Mouse (Mus musculus): Measurements from ENCODE around the gene Snx29. TPM values are rescaled to one million over a fixed set of nuclear protein-coding genes. Genes with fewer than 3 reads are reported as not detected.

Gene Snx29
- polyA plus RNA-seq, 1 experiment: 27.7 TPM

DNA sequence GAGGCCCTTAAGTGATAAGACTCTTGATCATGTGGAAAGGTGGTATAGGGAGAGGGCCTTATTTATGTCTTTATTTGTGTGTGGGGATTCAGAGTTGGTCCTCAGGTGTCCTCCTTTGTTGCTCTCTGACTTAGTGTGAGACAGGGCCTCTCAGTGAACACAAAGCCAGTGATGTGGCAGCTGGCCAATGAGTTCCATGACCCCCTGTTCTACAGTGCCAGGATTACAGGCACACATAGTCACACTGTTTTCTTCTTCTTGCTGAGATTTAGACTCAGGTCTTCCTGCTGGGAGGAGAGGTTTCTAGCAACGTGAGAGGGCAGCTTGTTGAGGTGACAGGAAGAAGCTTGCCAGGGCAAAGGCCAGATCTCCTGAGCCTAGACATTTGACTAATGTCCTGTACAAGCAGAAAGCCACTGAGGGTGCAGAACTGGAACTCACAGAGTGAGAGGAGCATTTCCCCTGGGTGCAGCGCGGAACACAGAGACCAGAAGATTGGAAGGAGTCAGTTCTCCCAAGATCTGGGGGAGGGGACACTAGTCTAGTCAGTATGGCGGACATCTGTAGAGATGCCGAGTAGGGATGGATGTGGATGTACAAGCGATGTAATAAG, 151.3 kb downstream of the Snx29 start:
- Histone ChIP-seq H3K4me1 (ENCODE audit: control insufficient read depth, insufficient read depth, low read length) (peaks cover 40% of the 10 kb centered on the region), H3K27ac (ENCODE audit: insufficient read depth, low read depth, low read length) (no peak overlapping the region), H3K4me3 (ENCODE audit: insufficient read depth, low read length) (no peak overlapping the region)
- TF ChIP-seq POLR2A (IDR thresholded peaks at IDR 0.05; ENCODE audit: borderline replicate concordance, low read depth, low read length) (no peak), CTCF (IDR thresholded peaks at IDR 0.05; ENCODE audit: low read depth, low read length) (no peak)

DNA sequence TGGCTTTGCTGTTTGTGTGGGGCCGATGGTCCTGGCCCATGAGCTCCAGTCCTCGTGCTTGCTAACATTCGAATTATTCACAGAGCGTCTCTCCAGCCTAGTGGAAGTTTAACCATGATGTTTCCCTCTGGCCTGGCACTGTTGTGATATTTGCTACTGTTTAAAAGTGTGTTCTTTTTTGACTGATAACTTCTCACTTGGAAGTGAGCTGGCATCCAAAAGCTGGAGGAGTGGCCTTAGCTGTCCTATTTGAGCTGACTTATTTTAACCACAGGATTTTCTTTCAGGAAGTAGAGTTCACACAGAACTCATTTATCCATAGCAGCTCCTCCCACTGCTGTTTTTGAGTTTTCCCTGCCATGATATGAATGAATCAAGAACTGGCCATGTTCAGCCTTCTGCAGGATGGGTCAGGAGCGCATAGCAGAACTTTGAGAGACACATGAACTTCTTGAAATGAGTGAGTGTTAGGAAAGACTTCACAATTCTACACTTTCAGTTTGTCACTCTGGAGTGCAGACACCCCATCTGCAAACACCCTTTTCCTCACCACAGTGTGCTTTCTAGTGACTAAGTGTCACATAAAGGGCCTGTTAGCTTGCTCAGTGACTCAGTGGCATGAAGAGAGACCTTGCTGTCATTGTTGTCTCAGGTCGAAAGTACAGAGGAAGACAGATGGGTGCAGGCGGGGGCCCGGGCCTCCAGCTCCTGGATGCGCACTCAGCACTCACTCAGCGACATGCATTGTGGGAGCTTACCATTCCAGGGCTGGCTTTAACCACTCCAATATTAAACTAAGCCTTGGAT, 152.6 kb downstream of the Snx29 start:
- H3K4me3 ChIP-seq (ENCODE audit: insufficient read depth, low read length): no peak overlapping the region
- H3K4me1 ChIP-seq (ENCODE audit: control insufficient read depth, insufficient read depth, low read length): peaks cover 46% of the 10 kb centered on the region
- TF ChIP-seq POLR2A (IDR thresholded peaks at IDR 0.05; ENCODE audit: borderline replicate concordance, low read depth, low read length) (no peak), CTCF (IDR thresholded peaks at IDR 0.05; ENCODE audit: low read depth, low read length) (no peak)

DNA sequence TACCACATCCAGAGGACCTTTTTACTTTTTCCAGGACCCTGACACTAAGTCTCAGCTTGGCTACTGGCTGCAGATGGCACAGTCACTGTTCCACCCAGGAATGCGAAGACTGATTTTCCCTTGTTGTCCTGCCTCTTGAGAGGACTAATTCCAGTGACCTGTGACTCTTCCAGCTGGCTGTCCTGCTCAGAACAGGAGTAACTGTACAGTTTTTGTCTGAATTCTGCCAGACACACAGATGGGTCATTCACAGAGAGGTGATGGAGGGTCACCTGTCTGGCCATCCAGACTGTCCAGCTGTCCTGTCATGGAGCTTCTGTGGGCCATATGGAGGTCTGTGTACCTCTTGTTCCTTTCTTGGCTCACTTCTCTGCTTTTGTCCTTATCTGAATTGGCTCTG, 153.6 kb downstream of the Snx29 start:
- no peak overlapping the region for H3K4me3 ChIP-seq (ENCODE audit: insufficient read depth, low read length)
- peaks cover 46% of the 10 kb centered on the region for H3K4me1 ChIP-seq (ENCODE audit: control insufficient read depth, insufficient read depth, low read length)
- no peak for TF ChIP-seq CTCF (IDR thresholded peaks at IDR 0.05; ENCODE audit: low read depth, low read length)
- no peak for TF ChIP-seq POLR2A (IDR thresholded peaks at IDR 0.05; ENCODE audit: borderline replicate concordance, low read depth, low read length)
- H3K27ac ChIP-seq (ENCODE audit: insufficient read depth, low read depth, low read length): no peak overlapping the region

More for the DNA sequence above, 152.6 kb downstream of the Snx29 start:
- peak overlapping the region; percentile 19; the same call in 1 of the 2 replicates for H3K27ac ChIP-seq (ENCODE audit: insufficient read depth, low read depth, low read length)

DNA sequence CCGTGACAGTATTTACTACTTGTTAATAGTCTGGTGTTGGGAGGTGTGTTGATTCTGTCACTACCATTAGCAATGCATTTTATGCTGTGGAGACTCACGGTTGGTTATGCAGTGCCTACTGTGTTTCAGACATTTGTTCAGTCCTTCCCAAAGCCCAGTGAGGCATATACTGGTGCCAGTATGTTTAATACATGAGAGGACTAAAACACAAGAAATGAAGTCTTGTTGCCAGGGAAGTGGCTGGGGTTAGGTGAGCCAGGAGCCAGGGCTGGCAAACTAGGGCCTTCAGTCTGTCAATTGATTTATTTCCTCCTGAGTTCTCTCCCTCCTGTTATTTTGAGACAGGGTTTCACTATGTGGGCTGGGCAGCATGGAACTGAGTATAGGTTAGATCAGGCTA, 154.3 kb downstream of the Snx29 start:
- H3K4me1 ChIP-seq (ENCODE audit: control insufficient read depth, insufficient read depth, low read length): peaks cover 46% of the 10 kb centered on the region
- no peak for TF ChIP-seq CTCF (IDR thresholded peaks at IDR 0.05; ENCODE audit: low read depth, low read length)
- no peak for TF ChIP-seq POLR2A (IDR thresholded peaks at IDR 0.05; ENCODE audit: borderline replicate concordance, low read depth, low read length)
- no peak overlapping the region for H3K27ac ChIP-seq (ENCODE audit: insufficient read depth, low read depth, low read length)
- H3K4me3 ChIP-seq (ENCODE audit: insufficient read depth, low read length): no peak overlapping the region

DNA sequence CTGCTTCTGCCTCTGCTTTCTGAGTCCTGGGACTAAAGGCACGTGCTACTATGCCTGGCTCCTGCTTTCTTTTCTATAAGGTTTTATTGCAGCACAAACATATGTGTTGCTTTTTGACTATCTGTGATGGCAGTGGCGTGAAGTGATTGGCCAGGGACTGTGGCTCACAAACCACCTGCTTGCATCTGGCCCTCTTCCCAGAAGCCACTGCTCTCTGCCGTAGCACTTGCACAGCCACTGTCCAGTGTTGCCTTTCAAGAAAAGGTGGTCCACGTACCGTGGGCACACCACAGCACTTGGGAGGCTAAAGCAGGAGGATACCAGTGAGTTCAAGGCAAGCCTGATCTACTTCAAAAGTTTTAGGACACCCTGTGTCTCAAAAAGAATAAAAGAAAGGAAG, 154.9 kb downstream of the Snx29 start:
- no peak for TF ChIP-seq CTCF (IDR thresholded peaks at IDR 0.05; ENCODE audit: low read depth, low read length)
- no peak for TF ChIP-seq POLR2A (IDR thresholded peaks at IDR 0.05; ENCODE audit: borderline replicate concordance, low read depth, low read length)
- no peak overlapping the region for H3K27ac ChIP-seq (ENCODE audit: insufficient read depth, low read depth, low read length)
- H3K4me3 ChIP-seq (ENCODE audit: insufficient read depth, low read length): no peak overlapping the region
- peaks cover 46% of the 10 kb centered on the region for H3K4me1 ChIP-seq (ENCODE audit: control insufficient read depth, insufficient read depth, low read length)

DNA sequence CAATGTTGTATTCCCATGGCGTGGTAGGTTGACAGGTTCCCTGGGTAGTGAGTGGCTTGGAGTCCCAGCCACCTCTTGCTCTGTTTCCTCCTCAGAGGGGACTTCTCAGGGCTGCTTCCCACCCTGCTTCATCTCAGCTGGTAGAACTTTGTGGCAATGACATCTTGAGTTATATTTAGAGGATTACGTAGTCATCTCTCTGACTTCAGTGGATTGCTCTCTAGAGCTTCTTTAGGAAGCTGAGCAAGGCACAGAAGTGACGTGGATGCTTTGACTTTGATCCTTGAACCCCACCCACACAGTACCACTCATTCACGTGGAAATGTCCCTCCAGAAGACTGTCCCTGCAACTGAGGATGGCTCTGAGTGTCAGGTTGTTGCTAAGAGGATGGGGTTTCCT, 156.9 kb downstream of the Snx29 start:
- TF ChIP-seq POLR2A (IDR thresholded peaks at IDR 0.05; ENCODE audit: borderline replicate concordance, low read depth, low read length) (no peak), CTCF (IDR thresholded peaks at IDR 0.05; ENCODE audit: low read depth, low read length) (no peak)
- no peak overlapping the region for H3K27ac ChIP-seq (ENCODE audit: insufficient read depth, low read depth, low read length)
- peaks cover 30% of the 10 kb centered on the region for H3K4me1 ChIP-seq (ENCODE audit: control insufficient read depth, insufficient read depth, low read length)
- no peak overlapping the region for H3K4me3 ChIP-seq (ENCODE audit: insufficient read depth, low read length)

DNA sequence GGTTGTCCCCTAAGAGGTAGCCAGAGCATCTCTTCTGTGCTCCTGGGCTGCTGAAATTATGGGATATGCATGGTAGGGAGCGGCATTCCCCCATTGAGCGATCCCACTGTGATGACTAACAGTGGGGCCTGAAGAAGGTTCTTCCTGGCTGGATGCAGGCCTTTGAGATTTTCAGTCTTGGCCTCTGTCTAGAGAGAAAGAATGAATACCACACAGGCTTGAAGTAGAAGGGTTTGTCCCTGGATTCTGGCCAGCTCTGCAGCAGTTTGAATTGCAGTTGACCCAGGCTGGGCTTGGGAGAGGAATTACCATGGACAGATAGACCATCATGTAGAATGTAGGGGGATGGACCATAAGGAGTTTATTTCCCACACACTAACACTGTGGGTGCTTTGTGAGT, 159.5 kb downstream of the Snx29 start:
- Histone ChIP-seq H3K4me3 (ENCODE audit: insufficient read depth, low read length) (no peak overlapping the region), H3K27ac (ENCODE audit: insufficient read depth, low read depth, low read length) (no peak overlapping the region)

DNA sequence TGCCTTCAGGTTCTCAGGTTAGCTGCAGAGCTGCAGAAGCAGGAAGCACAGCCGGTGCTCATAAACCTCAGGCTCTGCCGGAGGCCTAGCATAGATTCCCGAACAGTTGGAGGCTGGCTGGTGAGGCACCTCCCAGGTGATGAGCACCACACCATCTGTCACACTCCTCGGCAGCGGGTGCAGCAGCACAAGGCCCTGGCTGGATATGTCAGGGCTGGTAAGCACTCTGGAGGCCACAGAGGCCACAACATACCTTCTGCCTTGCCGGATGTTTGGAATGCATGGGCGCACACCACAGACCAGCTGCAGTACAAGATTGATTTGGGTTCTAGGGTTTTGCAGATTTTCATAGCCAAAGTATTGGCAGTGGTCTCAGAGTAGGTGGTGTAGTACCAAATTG, 172.2 kb downstream of the Snx29 start:
- TF ChIP-seq POLR2A (IDR thresholded peaks at IDR 0.05; ENCODE audit: borderline replicate concordance, low read depth, low read length) (no peak), CTCF (IDR thresholded peaks at IDR 0.05; ENCODE audit: low read depth, low read length) (no peak)
- Histone ChIP-seq H3K4me1 (ENCODE audit: control insufficient read depth, insufficient read depth, low read length) (peaks cover 22% of the 10 kb centered on the region), H3K4me3 (ENCODE audit: insufficient read depth, low read length) (no peak overlapping the region), H3K27ac (ENCODE audit: insufficient read depth, low read depth, low read length) (no peak overlapping the region)

More for the DNA sequence above, 159.5 kb downstream of the Snx29 start:
- TF ChIP-seq POLR2A (IDR thresholded peaks at IDR 0.05; ENCODE audit: borderline replicate concordance, low read depth, low read length): no peak
- TF ChIP-seq CTCF (IDR thresholded peaks at IDR 0.05; ENCODE audit: low read depth, low read length): no peak
- peaks cover 15% of the 10 kb centered on the region for H3K4me1 ChIP-seq (ENCODE audit: control insufficient read depth, insufficient read depth, low read length)

DNA sequence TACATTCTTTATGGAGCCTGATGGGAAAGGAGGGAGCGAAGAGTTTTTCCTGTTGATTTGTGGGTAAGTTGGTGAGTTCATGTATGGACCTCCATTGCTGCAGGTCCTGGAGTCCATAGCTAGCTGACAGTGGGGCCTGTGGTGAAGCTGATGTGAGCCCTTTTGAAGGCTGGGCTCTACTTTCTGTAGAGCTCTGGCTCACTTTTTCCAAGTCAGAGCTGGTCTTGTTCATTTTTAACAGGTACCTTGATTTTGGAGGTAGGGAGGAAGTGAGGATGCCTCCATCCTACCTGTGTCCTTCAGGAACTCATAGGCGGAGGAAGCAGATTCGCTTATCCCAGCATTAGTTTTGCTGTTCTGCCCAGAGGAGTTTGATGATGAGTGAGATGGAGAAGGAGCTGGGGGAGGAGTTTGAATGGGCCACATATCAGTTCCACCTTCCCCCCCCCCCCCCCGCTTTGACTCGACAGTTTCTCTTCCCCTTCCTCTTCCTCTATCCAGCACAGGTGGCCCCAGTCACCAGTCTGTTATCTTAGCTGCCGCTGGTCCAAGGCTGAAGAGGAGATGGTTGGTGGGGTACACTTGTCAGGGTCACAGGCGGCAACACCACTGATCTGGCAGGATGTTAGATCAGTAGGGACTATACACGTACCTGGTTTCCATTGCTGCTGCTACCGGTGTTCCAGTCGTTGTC, 173.4 kb downstream of the Snx29 start:
- no peak overlapping the region for H3K27ac ChIP-seq (ENCODE audit: insufficient read depth, low read depth, low read length)
- no peak overlapping the region for H3K4me3 ChIP-seq (ENCODE audit: insufficient read depth, low read length)
- TF ChIP-seq POLR2A (IDR thresholded peaks at IDR 0.05; ENCODE audit: borderline replicate concordance, low read depth, low read length) (no peak), CTCF (IDR thresholded peaks at IDR 0.05; ENCODE audit: low read depth, low read length) (no peak)
- peaks cover 24% of the 10 kb centered on the region for H3K4me1 ChIP-seq (ENCODE audit: control insufficient read depth, insufficient read depth, low read length)

DNA sequence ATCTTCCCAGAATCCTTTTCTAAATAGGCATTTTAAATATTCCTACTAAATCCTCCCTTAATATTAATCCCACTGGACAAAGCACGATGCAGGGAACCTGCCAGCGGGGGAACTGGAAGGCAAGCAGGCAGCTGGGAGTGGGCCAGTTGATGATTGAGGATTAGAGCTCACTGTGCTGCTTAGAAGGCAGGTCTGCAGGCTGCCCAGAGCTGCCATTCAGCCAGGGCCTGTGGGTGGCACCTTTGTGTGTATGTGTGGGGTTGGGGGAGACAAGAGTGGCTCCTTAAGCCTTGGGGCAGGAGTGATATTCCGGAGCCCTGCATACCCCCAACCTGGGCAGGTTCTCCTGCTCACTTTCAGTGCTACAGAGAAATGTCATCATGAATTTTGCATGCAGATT, 174.0 kb downstream of the Snx29 start:
- no peak for TF ChIP-seq POLR2A (IDR thresholded peaks at IDR 0.05; ENCODE audit: borderline replicate concordance, low read depth, low read length)
- no peak for TF ChIP-seq CTCF (IDR thresholded peaks at IDR 0.05; ENCODE audit: low read depth, low read length)
- peaks cover 23% of the 10 kb centered on the region for H3K4me1 ChIP-seq (ENCODE audit: control insufficient read depth, insufficient read depth, low read length)
- no peak overlapping the region for H3K4me3 ChIP-seq (ENCODE audit: insufficient read depth, low read length)
- H3K27ac ChIP-seq (ENCODE audit: insufficient read depth, low read depth, low read length): no peak overlapping the region
